Mouse (Mus musculus): Measurements from ENCODE around the gene Hypk.
"Not testable (repeated sequence)": the region's sequence is repeated elsewhere in the genome, so short reads cannot be mapped to it uniquely, and the experiment has no call there.

Hypk gene

GRCm38 (mm10) chr2:121448136-121448535, 5.0 kb upstream of the Hypk start:
- DNase-seq (ENCODE audit: low spot score in 2 of 2): no peak

GRCm38 (mm10) chr2:121448739-121449535, 4.2 kb upstream of the Hypk start, which contains the start of gene Serf2:
Serf2 (plus strand) TSS chr2:121449195.
- DNase-seq (ENCODE audit: low spot score in 2 of 2): peak; percentile 98

GRCm38 (mm10) chr2:121449545-121450011, 3.5 kb upstream of the Hypk start:
- DNase-seq (ENCODE audit: low spot score in 2 of 2): no peak

DNA sequence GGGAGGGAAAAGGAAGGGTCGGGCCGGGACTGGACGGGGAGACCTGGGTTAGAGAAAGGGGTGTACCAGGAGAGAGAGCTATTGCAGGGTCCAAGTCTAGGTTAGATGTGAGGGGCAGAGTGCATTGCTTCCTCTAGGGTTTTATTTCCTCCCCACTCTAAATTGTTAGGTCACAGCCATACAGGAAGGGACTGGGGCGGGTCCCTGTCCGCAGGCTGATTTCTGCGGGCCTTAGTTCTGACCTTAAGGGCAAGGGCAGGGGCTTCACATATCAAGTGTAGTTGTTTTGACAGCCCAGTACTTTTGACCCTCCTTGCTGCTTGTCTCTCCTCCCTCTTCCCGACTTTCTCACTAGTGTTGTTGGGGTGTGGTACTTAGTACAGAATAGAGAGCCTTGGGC, 3.0 kb upstream of the Hypk start:
- peak in 1 of 2 experiments; percentile 23 for DNase-seq (ENCODE audit: low spot score in 2 of 2)

- no peak for DNase-seq (ENCODE audit: low spot score in 2 of 2)
Observed at GRCm38 (mm10) chr2:121452361-121452760, 729 bp upstream of the Hypk start.

- DNase-seq (ENCODE audit: low spot score in 2 of 2): no peak
Observed at GRCm38 (mm10) chr2:121453917-121454316, 827 bp downstream of the Hypk start.

GRCm38 (mm10) chr2:121455534-121455933, 2.4 kb downstream of the Hypk start:
- no peak for DNase-seq (ENCODE audit: low spot score in 2 of 2)

DNA sequence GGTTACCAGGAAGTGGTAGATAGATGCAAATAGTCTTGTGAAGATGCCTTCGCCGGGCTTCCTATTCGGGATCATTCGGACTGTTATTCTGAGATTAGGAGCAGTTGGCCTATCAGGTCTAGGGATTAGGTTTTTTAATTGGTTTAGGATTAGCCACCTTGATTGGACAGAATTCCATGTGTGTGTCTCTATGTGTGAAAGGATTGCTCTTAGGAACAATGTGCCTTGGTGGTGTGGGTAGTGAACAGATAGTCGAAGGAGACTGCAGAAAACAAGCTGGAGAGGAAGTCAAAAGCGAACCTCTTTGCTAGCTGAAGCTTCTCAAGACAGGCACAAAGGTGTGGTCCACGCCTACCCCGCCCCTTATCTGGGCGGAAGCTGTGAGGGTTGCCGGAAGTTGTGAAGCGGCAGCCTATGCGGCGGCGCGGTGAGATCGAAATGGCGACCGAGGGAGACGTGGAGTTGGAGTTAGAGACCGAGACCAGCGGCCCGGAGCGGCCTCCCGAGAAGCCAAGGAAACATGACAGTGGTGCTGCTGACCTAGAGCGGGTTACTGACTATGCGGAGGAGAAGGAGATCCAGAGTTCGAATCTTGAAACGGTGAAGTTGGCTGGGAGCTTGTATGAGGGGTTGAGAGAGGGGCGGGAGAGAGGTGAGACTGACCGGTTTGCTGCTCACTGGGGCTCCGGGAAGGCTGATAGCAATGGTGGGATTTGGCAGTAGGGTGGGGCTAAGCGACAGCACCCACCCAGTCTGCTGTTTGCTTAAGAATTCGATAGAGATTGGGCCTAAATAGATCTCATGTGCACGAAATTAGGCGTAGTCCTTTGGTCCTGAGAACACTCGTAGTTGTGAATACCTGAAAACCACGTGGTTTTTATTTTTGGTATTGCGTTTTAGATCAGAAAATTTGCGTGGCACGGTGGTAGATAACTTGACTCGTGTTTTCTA, 3.9 kb downstream of the Hypk start, which contains the start of gene Serinc4:
Gene Serinc4, minus strand, starts transcription at position 90 of the 951 bp plus-strand sequence.
- peak; percentile 74 to 83 for DNase-seq (ENCODE audit: low spot score in 2 of 2)

GRCm38 (mm10) chr2:121460071-121460470, 7.0 kb downstream of the Hypk start:
- DNase-seq (ENCODE audit: low spot score in 2 of 2): no peak

GRCm38 (mm10) chr2:121468982-121469381, 15.9 kb downstream of the Hypk start:
- DNase-seq (ENCODE audit: low spot score in 2 of 2): not testable (repeated sequence)

DNA sequence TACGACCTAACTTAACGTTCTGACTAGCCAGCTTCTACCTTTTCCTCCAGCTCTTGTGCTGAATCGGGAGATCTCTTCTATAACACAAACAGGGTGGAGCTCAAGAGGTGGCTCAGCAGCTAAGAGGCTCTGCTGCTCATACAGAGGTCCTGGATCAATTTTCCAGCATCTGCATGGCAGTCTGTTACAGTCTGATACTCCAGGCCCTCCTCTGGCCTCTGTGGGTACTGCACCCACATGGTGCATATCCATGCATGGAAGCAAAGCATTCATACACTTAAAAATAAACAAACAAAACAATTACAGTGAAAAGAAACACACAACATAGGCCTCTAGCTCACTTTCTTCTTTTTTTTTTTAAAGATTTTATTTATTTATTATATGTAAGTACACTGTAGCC, 19.7 kb downstream of the Hypk start:
- DNase-seq (ENCODE audit: low spot score in 2 of 2): not testable (repeated sequence)

- peak; percentile 54 to 63 for DNase-seq (ENCODE audit: low spot score in 2 of 2)
Observed at GRCm38 (mm10) chr2:121473301-121474179, 20.4 kb downstream of the Hypk start, which contains the start of gene Mfap1b. Mfap1b (minus strand) TSS chr2:121474067.

GRCm38 (mm10) chr2:121474180-121474535, 21.1 kb downstream of the Hypk start:
- no peak for DNase-seq (ENCODE audit: low spot score in 2 of 2)

- DNase-seq (ENCODE audit: low spot score in 2 of 2): not testable (repeated sequence)
Observed at GRCm38 (mm10) chr2:121475306-121475705, 22.2 kb downstream of the Hypk start.

DNA sequence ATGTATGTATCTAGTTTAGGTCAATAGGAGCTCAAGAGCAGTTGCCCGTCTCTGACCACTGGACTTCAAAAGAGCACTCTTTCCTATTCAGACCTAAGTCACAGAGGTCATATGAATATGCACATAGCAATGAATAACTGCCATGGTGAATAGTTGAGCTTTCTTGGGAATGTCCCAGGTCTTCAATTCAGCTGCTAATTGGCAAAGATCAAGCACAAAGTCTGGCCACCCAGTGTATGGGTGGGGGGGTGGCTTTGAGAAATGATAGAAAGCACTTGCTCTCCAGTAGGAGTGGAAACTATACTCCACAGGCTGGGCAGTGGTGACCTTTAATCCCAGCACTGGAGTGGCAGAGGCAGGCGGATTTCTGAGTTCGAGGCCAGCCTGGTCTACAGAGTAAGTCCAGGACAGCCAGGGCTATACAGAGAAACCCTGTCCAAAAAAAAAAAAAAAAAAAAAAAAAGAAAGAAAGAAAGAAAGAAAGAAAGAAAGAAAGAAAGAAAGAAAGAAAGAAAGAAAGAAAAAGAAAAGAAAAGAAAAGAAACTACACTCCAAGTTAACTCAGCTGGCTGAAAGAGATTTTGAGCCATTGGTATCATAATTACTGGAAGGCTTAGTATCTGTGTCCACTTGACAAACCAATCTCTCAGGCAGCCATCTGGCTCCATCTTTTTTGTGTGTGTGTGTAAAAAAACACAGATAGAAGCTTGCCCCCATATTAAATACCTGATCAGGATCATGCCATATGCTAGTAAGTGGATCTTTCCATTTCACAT, 24.6 kb downstream of the Hypk start:
- no peak for DNase-seq (ENCODE audit: low spot score in 2 of 2)

GRCm38 (mm10) chr2:121480498-121480897, 27.4 kb downstream of the Hypk start:
- DNase-seq (ENCODE audit: low spot score in 2 of 2): peak in 1 of 2 experiments; percentile 35

DNA sequence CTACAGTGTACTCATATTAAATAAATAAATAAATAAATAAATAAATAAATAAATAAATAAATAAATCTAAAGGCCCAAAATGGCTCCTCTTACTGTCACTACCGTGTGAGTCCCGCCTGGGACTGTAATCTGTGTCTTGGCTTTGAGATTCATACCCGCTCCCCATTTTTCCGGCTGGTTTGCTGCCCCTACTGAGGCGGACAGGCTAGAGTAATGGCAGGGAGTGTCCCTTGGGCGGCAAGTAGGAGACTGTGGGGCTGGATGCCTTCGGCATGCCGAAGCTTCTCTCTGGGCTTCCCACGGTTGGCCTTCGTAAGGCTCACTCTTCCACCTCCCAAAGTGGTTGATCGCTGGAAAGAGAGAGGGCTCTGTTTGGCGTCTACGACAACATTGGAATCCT, 27.8 kb downstream of the Hypk start:
- not testable (repeated sequence) for DNase-seq (ENCODE audit: low spot score in 2 of 2)

- no peak for DNase-seq (ENCODE audit: low spot score in 2 of 2)
Observed at GRCm38 (mm10) chr2:121483576-121483975, 30.5 kb downstream of the Hypk start.

GRCm38 (mm10) chr2:121484403-121484802, 31.3 kb downstream of the Hypk start:
- DNase-seq (ENCODE audit: low spot score in 2 of 2): not testable (repeated sequence)

GRCm38 (mm10) chr2:121501550-121501949, 48.5 kb downstream of the Hypk start:
- DNase-seq (ENCODE audit: low spot score in 2 of 2): not testable (repeated sequence)

Measured in spleen, postnatal 14 days (tissue).